Mouse (Mus musculus) right cerebral cortex, postnatal 36 days (tissue): Measurements from ENCODE around the gene Casp8ap2.

Experiments
- DNase-seq, 2 experiments: peaks; one replicate each; pipeline ENCODE4 v3.0.0; 2022; ENCODE audit warnings: low spot score in 2 of 2, mixed read lengths in 1 of 2

Casp8ap2 gene

DNA sequence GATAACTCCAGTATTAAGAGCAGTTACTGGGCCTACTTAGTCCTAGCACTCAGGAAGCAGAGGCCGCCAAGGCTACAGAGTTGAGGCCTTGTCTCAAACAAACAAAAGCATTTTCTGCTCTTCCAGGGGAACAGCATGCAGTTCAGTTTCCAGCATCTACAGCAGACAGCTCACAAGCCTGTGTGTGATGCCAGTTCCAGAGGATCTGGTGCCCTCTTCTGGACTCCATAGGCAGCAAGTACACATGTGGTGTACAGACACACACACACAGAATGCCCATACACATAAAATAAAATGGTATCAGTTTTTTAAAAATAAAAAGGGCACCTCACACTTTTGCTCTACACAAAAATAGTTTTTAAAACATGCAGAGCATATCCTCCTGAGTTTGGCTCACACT, 53.0 kb downstream of the Casp8ap2 start:
- no peak for DNase-seq

DNA sequence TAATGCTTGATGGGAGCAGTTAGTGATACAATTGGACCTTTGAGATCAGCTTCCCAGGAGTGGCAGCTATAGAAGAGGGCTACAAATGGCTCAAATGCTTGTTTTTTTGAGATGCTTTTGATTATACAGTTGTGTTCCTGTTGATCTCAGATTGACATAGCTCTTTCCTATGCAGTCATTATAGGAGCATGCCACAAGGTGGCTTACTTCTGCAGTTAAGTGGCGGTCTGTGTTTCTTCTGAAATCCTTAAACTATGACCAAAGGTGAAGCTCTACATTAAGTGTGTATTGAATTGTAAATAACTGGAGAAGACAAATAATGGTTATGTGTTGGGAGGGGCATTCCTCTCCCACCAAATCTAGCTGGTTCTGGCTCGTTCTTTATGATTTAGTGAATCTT, 54.6 kb downstream of the Casp8ap2 start:
- DNase-seq, result no peak

DNA sequence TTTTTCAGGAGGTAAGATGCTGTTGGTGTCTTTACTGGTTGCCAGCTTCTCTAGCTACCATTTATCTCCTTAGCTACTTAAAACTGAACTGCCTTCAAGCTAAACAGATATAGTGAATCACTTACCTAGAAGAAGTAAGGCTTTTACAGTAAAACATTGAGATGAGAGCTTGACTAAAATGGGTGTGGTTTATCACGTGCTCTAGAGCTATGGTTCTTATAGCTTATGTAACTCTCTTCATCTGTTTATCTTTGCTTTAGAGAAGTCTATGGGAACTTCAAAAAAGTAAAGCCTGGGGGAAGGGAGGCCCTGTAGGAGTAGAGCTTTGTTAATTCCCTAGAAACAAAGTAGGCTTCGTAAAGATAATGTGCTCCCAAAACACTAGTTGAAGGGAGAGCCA, 58.8 kb downstream of the Casp8ap2 start:
- no peak for DNase-seq

DNA sequence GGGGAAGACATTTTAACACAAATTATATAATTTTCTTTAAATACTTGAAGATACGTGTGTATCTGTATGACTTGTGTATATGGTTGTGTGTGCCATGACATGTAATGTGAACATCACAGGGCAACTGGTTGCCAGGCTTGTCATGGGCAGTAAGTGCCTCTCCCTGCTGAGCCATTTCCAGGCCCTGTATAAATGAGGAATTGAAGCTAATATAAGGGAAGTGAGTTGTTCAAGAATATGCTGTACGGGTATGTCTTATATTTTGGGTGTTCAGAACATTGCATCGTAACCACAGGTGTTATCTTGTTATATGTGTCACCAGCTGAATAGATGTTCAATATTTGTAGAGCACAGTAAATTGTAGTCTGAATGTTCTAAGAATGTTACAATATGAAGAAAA, 62.2 kb downstream of the Casp8ap2 start:
- DNase-seq, result no peak

DNA sequence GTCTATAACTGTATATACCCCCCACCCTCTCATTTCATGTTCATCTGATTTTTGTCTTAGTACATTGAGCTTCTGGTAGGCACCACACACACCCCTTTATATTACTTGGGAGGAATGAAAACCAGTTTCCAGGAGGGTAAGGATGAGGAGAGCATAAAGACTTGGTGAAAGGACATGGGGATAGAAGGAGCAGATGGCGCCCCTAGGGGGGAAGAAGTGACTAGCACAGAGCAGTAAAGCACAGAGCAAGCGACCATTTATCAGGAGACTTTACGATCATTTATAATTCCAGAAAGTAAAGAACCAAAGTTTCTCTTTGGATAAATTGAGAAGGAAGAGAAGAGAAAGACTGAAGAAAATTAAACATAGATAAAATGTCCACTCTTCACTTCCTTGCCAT, 65.6 kb downstream of the Casp8ap2 start:
- DNase-seq, result no peak

DNA sequence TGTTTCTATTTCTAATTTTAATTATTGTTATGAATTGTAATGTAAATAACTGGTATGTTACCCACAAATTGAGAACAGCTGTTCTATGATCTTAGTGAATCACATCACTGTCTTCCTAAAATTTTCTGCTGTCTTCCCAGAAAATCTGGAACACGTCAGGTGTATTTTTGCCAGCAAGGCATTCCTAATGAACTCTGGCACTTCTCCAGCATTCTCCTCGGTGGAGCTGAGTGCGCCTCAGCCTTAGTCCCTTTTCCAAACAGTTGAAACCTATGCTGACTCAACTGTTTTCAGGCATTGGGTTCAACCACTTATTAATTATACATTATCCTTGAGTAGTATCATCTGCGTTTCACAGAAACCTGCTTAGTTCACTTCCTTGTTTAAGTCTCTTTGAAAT, 67.2 kb downstream of the Casp8ap2 start:
- no peak for DNase-seq

DNA sequence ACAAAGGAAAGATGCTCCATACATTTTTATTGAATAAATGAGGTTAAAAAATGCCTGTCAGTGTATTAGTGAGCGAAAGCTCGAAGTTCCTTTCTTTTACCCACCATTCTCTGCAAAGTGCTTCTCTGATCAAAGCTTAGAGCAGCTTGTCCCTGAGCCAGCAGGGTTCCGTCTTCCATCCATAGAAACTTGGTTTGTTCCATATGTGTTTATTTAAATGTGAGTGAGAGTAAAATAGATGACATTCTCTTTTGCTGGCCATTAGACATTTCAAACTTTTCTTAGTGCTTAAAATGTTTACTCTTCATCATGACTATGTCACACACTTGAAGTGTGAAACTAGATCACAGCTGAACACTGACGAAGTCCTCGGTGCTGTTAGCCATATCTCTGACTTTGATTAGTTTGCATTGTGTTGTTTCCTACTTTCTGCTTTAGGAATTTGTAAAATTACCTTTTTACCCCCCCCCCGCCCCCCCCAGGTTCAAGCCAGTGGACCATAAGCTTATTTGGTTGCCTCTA, 67.9 kb downstream of the Casp8ap2 start:
- DNase-seq, result no peak
